Mouse (Mus musculus) heart, embryonic 15.5 days (tissue): ENCODE measurements around the gene Ralbp1. TPM values are rescaled to one million over a fixed set of nuclear protein-coding genes. Genes with fewer than 3 reads are reported as not detected.

Experiments used
- ATAC-seq: fragments of 200-750 bp; cut with Nextera tagmentation; replicated peaks from 2 replicates; pipeline ENCODE4 v1.8.0; 2017; ENCODE audit warnings: low read depth, moderate TSS enrichment; ENCODE audit not compliant: insufficient number of reproducible peaks, insufficient read depth, low FRiP score
- H3K27ac ChIP-seq: fragments of 300-500 bp; sonication (generic); 2 replicates; pipeline ENCODE4 v1.5.1; 2015; ENCODE audit warnings: mild to moderate bottlenecking, inconsistent platforms
- H3K27me3 ChIP-seq: fragments of 300-500 bp; sonication (generic); 2 replicates; pipeline ENCODE4 v1.6.1; 2015; ENCODE audit warnings: inconsistent platforms
- H3K36me3 ChIP-seq: fragments of 300-500 bp; sonication (generic); 2 replicates; pipeline ENCODE4 v1.6.1; 2015; ENCODE audit warnings: mild to moderate bottlenecking, inconsistent platforms
- H3K4me1 ChIP-seq: fragments of 300-500 bp; sonication (generic); replicated peaks from 2 replicates; pipeline ENCODE4 v1.6.1; 2015; ENCODE audit warnings: inconsistent platforms
- H3K4me2 ChIP-seq: fragments of 300-500 bp; sonication (generic); 2 replicates; pipeline ENCODE4 v1.6.1; 2015; ENCODE audit warnings: inconsistent platforms, mild to moderate bottlenecking, moderate library complexity
- H3K4me3 ChIP-seq: fragments of 300-500 bp; sonication (generic); 2 replicates; pipeline ENCODE4 v1.5.1; 2015; ENCODE audit warnings: mild to moderate bottlenecking, inconsistent platforms
- H3K9ac ChIP-seq: fragments of 300-500 bp; sonication (generic); 2 replicates; pipeline ENCODE4 v1.6.1; 2015; ENCODE audit warnings: mild to moderate bottlenecking, inconsistent platforms
- H3K9me3 ChIP-seq: fragments of 300-500 bp; sonication (generic); replicated peaks from 2 replicates; pipeline ENCODE4 v1.6.1; 2016; ENCODE audit warnings: inconsistent platforms
- WGBS: fragments of 180-500 bp; shearing (Covaris S2); methylation state at CpG from one replicate; pipeline ENCODE4 v1.1.7; 2015; ENCODE audit warnings: mixed read lengths; 5-methylcytosine and 5-hydroxymethylcytosine counted together
- polyA plus RNA-seq: library from polyadenylated mRNA; unstranded; fragments of >200 nt; fragmentation: Nextera tagmentation; extraction: Ambion mirVana; gene quantifications from 2 replicates; pipeline ENCODE4 v1.2.1, GENCODE M21; 2015

Ralbp1 gene
- polyA plus RNA-seq, 1 experiment from 2014 or later: 51.1 TPM

DNA sequence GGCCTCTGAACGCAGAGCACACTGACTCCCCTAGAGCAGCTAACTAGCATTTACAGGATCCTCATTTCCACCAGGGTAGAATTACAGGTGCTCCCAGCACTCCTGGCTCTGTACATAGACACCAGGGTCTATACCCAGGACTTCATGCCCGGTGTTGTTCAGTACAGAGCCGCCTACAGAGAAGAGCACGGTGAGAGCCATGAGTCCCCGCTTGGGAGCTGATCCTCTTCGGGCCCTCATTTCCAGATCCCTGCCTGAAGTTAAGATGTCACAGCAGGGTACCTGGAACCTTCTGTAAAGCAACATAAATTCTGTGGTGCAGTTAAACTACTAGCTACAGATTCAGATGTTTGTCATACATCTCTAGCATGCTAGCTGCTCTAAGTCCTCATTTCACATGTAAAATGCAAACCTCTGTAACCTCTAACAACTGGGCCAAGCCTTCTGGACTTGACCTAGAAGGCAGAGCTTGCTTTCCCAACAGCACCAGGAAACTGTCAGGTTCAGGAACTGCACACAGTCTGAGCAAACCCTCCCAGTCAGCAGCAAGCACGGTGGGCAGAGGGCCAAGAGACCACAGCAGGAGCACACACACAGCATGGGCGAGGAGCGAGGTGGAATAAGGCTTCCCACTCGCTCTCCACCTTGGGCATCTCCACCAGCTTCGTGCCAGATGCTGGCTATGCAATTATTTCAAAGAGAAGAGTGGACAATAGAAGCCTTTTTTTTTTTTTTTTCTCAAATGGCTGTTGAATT, 37.7 kb downstream of the Ralbp1 start:
- H3K27ac ChIP-seq: no peak overlapping the region; the same call in 1 of the 2 replicates
- H3K36me3 ChIP-seq: peaks cover 50% of the 10 kb centered on the region
- ATAC-seq: no peak
- no peak overlapping the region for H3K9ac ChIP-seq
- WGBS: 70% methylated on average over 11 of the region's 11 CpGs
- no peaks in the 10 kb centered on the region for H3K27me3 ChIP-seq
- H3K4me2 ChIP-seq: no peak overlapping the region
- no peaks in the 10 kb centered on the region for H3K9me3 ChIP-seq
- peaks cover 6% of the 10 kb centered on the region; the same call in 1 of the 2 replicates for H3K4me1 ChIP-seq
- no peak overlapping the region for H3K4me3 ChIP-seq

DNA sequence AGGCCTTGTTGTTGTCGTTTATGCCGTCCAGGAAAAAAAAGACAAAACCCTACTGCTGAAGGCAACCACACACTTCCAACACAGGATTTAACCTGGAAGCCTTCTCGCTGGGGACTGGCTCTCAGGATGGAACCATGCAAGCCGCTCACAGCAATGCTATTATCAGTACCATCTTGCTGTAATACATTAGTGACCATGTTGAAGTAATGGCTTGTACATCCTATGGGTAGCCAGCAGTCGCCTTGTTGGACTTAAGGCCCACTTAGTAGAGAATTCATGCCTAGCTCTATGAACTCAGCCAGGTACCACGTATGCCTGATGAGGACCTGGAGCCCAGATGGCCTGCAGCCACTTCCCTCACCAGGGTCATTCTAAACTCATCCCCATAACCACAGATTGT, 40.2 kb downstream of the Ralbp1 start:
- Histone ChIP-seq H3K27ac (no peak overlapping the region), H3K9me3 (no peaks in the 10 kb centered on the region), H3K27me3 (no peaks in the 10 kb centered on the region), H3K4me3 (no peak overlapping the region), H3K4me2 (no peak overlapping the region), H3K36me3 (peaks cover 48% of the 10 kb centered on the region), H3K9ac (no peak overlapping the region), H3K4me1 (peaks cover 6% of the 10 kb centered on the region; the same call in 1 of the 2 replicates)
- no peak for ATAC-seq
- WGBS: 87% methylated on average over 6 of the region's 6 CpGs

DNA sequence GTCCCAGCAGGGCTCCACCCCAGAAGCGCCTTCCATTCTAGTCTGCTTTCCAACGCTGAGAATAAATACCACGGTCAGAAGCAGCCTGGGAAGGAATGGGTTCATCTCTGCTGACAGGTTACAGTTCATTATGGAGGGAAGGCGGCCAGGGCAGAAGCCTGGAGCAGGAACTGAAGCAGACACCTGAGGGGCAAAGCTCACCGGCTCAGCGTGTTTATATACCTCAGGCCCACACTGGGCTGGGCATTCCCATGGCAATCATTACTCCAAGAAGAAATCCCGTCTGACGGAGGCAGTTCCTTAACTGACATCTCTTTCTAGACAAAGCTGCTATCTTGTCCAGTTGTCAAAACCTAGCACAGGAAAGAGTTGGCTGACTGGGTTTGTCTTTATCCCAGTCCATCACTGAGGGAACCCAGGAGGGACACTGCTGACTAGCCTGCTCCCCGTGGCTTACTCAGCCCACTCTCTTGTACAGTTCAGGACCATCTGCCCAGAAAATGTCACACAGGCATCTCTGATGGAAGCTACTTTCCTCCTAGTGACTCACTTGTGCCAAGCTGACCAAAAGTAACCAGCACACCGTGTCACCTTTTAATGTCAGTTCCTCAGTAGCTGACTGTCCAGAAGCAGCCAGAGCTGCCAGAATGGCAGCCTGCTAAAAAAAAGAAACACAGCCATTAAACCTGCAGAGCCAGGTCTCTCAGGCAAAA, 42.8 kb downstream of the Ralbp1 start:
- ATAC-seq: no peak
- Histone ChIP-seq H3K4me2 (no peak overlapping the region), H3K36me3 (peaks cover 60% of the 10 kb centered on the region), H3K9ac (no peak overlapping the region), H3K9me3 (no peaks in the 10 kb centered on the region), H3K27ac (no peak overlapping the region), H3K4me3 (no peak overlapping the region), H3K4me1 (peaks cover 2% of the 10 kb centered on the region; the same call in 1 of the 2 replicates), H3K27me3 (no peaks in the 10 kb centered on the region)
- WGBS: 85% methylated on average over 10 of the region's 10 CpGs

DNA sequence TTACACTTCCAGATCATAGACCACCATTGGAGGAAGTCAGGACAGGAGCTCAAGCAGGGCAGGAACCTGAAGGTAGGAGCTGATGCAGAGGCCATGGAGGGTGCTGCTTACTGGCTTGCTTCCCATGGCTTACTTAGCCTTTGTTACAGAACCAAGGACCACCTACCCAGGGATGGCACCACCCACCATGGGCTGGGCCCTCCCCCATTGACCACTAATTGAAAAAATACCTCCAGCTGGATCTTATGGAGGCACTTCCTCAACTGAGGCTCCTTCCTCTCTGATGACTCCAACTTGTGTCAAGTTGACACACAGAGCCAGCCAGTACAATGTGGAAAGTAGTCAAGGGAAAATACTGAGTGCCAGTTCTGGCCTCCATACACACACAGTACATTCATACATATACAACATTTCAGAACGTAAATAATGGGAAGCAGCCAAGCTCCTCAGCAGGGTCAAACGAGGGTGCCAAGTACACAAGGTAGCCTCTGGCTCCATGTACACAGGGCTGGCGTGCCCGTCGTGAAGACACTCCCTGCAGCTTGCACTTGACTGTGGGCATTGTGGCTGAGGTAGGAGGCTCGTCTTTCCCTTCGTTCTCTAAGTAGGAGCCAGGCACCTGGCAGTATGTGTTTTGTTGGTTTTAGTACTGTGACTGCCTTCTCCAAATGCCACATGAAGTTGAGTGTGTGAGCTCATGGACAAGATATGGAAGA, 45.9 kb downstream of the Ralbp1 start:
- no peak for ATAC-seq

DNA sequence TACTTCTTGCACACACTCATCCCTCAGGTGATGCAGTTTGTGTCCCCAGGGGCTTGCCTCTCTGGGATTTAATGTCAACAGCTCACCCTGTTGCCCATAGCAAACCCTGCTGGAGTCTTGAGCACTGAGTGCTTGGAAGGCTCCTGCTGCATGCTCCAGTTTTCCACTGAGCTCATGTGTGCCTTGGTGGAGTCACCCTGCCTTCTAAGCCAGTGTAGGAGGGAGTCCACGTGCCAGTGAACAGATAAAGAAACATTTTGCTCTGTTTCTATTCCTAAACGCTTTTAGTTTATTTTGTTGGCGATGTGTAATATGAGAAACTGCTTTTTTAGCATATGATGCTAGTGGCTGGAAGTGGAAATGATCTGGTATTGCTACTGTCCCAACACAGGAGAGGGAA, 48.9 kb downstream of the Ralbp1 start:
- Histone ChIP-seq H3K36me3 (peaks cover 88% of the 10 kb centered on the region), H3K27me3 (no peaks in the 10 kb centered on the region), H3K4me2 (no peak overlapping the region), H3K4me3 (no peak overlapping the region), H3K27ac (no peak overlapping the region), H3K9ac (no peak overlapping the region), H3K4me1 (no peaks in the 10 kb centered on the region), H3K9me3 (no peaks in the 10 kb centered on the region)
- no peak for ATAC-seq
- 92% methylated on average over 3 of the region's 3 CpGs for WGBS

More for the DNA sequence above, 45.9 kb downstream of the Ralbp1 start:
- Histone ChIP-seq H3K9ac (no peak overlapping the region), H3K4me2 (no peak overlapping the region), H3K9me3 (no peaks in the 10 kb centered on the region), H3K27ac (no peak overlapping the region), H3K4me3 (no peak overlapping the region), H3K36me3 (peaks cover 81% of the 10 kb centered on the region), H3K27me3 (no peaks in the 10 kb centered on the region), H3K4me1 (no peaks in the 10 kb centered on the region)
- 83% methylated on average over 7 of the region's 7 CpGs for WGBS

DNA sequence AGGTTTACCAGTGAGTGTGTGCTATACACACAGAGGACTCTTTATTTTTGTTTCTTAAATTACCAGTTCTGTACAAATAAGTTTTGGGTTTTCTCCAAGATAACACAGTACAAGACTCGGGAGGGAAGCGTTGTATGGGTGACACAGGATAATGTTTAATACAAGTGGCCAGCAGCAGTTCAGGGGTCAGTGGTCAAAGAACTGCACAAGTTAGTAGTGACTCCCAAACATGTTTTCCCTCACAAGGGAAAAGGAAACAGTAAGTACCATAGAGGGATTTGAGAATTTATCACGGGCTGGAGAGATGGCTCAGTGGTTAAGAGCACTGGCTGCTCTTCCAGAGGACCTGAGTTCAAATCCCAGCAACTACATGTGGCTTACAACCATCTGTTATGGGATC, 51.7 kb downstream of the Ralbp1 start:
- ATAC-seq: no peak
- H3K4me3 ChIP-seq: no peak overlapping the region

DNA sequence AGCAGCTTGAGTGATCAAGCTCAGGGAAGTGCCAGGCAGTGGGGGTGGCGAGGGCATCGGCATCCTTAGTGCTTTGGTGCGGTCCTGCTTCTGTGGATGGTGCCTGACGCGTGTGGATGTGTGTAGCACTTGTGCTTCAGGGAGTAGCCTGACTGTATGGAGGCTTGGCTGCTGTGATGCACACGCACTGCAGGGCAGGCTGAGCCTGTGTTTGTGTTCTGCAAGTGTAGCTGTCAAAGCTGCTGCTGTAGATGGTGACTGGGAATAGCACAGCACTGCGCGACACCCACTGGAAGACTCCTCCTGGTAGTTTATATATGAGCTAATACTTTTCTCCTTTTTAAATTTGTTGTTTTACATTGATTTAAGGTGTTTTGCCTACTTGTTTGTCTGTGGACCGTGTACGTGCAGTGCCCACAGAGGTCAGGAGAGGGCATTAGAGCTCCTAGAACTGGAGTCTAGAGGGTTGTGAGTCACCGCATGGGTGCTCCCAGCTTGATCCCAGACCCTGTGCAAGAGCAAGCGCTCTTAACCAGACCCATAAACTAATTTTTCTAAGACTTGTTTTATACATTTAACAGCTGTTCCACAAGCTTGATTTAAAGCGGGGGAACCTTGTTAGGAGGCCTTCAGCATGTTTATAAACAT, 55.3 kb downstream of the Ralbp1 start:
- no peak overlapping the region for H3K9ac ChIP-seq
- no peaks in the 10 kb centered on the region for H3K4me1 ChIP-seq
- H3K4me2 ChIP-seq: no peak overlapping the region
- H3K27me3 ChIP-seq: no peaks in the 10 kb centered on the region
- peak; percentile 35; the same call in 1 of the 2 replicates for ATAC-seq
- WGBS: 92% methylated on average over 13 of the region's 13 CpGs
- H3K27ac ChIP-seq: no peak overlapping the region
- H3K9me3 ChIP-seq: no peaks in the 10 kb centered on the region
- H3K36me3 ChIP-seq: peaks cover 68% of the 10 kb centered on the region
- H3K4me3 ChIP-seq: no peak overlapping the region

More for the DNA sequence above, 51.7 kb downstream of the Ralbp1 start:
- no peaks in the 10 kb centered on the region for H3K9me3 ChIP-seq
- peaks cover 89% of the 10 kb centered on the region for H3K36me3 ChIP-seq
- no peaks in the 10 kb centered on the region for H3K4me1 ChIP-seq
- no peak overlapping the region for H3K9ac ChIP-seq
- WGBS: 83% methylated on average over 3 of the region's 3 CpGs
- H3K27me3 ChIP-seq: no peaks in the 10 kb centered on the region
- H3K4me2 ChIP-seq: no peak overlapping the region
- H3K27ac ChIP-seq: no peak overlapping the region

DNA sequence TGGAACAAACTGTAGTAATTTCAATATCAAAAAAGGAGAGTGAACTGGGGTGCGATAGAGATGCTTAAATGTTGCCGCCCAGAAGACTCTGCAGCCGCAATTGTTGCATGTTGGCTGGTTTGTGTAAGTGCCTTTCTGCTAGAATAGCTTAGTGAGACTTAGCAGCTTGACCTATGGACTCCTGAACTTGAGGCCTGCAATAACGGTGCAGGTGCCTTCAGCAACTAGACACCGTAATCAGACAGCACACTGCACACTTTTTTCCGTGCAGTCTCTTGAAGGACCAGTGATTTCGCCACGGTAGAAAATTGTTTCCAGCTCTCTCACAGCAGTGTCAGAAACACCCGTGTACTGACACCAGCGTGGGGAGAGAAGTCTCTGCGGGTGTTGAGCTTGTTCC, 56.6 kb downstream of the Ralbp1 start:
- H3K27me3 ChIP-seq: no peaks in the 10 kb centered on the region
- no peak overlapping the region for H3K4me3 ChIP-seq
- no peak overlapping the region for H3K27ac ChIP-seq
- H3K9me3 ChIP-seq: no peaks in the 10 kb centered on the region
- H3K9ac ChIP-seq: no peak overlapping the region
- no peak overlapping the region for H3K4me2 ChIP-seq
- ATAC-seq: no peak
- no peaks in the 10 kb centered on the region for H3K4me1 ChIP-seq
- H3K36me3 ChIP-seq: peaks cover 72% of the 10 kb centered on the region
- 89% methylated on average over 11 of the region's 11 CpGs for WGBS

DNA sequence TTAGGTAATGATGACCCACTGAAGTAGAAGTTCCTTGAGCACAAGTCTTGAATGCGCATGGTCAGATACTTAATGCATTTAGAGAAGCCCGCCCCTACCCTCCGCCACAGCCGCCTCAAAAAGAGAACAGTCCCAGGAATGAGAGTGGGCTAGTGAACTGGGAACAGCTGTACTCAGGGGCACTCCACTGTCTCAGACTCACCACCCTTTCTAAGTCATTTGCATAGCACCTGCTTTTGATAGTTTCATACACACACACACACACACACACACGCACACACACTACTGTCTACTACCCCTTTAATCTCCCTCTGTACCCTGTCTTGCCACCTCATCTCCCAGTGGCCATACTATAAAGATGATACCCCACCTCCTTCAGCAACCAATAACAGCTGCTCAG, 57.7 kb downstream of the Ralbp1 start:
- no peaks in the 10 kb centered on the region for H3K4me1 ChIP-seq
- H3K4me3 ChIP-seq: no peak overlapping the region
- no peak overlapping the region for H3K4me2 ChIP-seq
- no peak for ATAC-seq
- no peak overlapping the region for H3K9ac ChIP-seq
- H3K27me3 ChIP-seq: no peaks in the 10 kb centered on the region
- H3K27ac ChIP-seq: no peak overlapping the region
- H3K36me3 ChIP-seq: peaks cover 61% of the 10 kb centered on the region
- no peaks in the 10 kb centered on the region for H3K9me3 ChIP-seq
- 92% methylated on average over 5 of the region's 5 CpGs for WGBS

DNA sequence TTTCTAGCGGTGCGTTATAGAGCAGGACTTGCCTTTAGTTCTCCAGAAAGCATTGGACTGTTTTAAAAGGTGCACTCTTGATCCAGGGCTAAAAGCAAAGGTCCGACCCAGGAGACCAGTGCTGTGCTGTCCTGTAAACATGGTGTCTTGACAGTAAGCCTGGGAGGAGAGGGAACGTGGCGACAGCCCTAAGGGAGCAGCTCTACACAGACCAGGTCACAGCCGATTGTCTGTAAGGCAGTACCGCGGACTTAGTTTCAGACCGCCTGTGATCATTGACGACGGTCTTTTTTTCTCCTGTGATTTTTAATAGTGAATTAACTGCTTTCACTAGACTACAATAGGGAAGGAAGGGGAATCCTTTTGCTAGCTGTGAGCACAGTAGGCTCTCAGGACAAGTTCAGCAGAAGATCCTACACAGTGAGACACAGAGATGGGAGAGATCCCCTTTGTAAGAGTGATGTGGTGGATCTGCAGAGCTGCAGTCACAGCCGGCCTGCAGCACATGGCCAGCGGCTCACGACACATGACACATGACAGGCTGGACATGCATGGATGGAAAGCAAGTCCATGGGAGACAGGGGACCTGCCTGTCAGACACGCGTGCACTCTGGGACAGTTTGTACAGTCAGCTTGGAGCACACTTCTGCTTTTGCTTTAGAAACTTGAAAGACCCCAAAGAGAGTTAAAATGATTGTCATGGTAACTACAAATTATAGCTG, 58.3 kb downstream of the Ralbp1 start:
- Histone ChIP-seq H3K4me3 (no peak overlapping the region), H3K27ac (no peak overlapping the region), H3K36me3 (peaks cover 57% of the 10 kb centered on the region), H3K9ac (no peak overlapping the region), H3K4me1 (no peaks in the 10 kb centered on the region), H3K27me3 (no peaks in the 10 kb centered on the region), H3K4me2 (no peak overlapping the region), H3K9me3 (no peaks in the 10 kb centered on the region)
- no peak for ATAC-seq
- WGBS: 81% methylated on average over 16 of the region's 16 CpGs
